Mouse (Mus musculus): ENCODE results near the gene Thrap3. TPM values are rescaled to one million over a fixed set of nuclear protein-coding genes. Genes with fewer than 3 reads are reported as not detected.

Gene Thrap3
- polyA plus RNA-seq, 1 experiment from 2014 or later: 98.1 TPM

DNA sequence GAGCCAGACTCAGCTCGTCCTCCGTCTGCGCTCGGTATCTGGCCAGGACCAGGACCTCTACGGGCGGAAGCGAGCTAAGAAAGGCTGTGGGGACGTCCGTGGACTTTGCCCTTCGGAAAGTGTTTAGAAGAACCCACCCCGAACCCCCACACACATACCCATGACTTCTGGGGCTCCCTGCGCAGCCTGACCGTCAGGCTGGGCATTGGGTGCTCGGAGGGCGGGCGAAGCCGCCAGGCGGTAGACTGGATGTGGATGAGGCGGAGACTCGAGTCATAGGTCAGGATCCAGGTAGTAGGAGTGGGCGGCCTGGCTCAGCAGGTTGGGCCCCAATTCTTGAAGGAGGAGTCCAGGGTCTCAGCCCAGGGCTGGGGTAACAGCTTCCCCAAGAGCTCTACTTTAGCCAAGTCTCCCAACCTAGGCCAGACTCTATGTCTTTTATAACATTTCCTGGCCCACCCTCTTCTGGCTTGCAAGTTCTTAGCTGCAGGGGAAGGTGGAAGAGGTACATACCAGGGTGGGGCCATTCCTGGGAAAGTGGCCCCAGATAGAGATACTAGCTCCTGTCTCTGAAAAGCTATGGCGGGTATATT, 39.4 kb downstream of the Thrap3 start, which contains the start of gene Sh3d21:
Sh3d21 (minus strand) TSS at position 425 of the 593 bp plus-strand sequence.
- no peak for DNase-seq
- peak; percentile 55 for ATAC-seq (ENCODE audit: low read depth)
- peak within 1 kb of the TSS; percentile 66 for H3K27ac ChIP-seq

DNA sequence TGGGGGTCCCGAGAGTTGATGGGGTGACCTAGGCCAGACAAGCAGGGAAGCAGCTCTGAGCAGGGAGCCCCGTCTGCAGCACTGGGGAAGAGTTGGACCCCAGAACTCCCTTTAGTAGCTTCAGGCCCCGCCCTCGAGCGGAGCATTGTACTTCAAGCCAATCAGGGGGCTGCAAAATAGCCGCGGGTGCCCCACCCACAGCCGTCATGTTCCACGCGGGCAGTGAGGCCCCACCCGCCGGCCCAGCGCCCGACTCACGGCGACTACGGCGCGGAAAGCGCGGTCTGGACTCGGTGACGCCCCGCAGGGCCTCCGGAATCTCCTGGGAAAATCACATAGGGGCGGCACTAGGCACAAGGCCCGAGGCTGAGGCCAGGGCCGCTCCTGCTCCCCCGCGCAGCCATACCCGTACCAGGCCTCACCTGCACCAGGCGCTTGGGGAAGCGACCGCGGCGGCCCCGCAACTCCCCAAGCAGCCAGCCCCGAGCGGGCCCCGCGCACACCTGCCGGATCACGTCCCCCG, 40.0 kb downstream of the Thrap3 start:
- Histone ChIP-seq H3K9me3 (replicated peaks) (no peaks in the 10 kb centered on the region), H3K9ac (peak overlapping the region; percentile 81), H3K4me2 (peak overlapping the region; percentile 97), H3K27ac (peak overlapping the region; percentile 66), H3K36me3 (peaks cover 27% of the 10 kb centered on the region), H3K27me3 (no peaks in the 10 kb centered on the region), H3K4me1 (replicated peaks) (peaks cover 40% of the 10 kb centered on the region), H3K4me3 (replicated peaks) (peak overlapping the region; percentile 67)
- DNase-seq: peak; percentile 73
- whole genome bisulfite sequencing (ENCODE audit: insufficient replicate concordance): 1% methylated on average over 44 of the region's 44 CpGs
- ATAC-seq (ENCODE audit: low read depth): peak; percentile 83

More for the DNA sequence above, 39.4 kb downstream of the Thrap3 start, which contains the start of gene Sh3d21:
- Histone ChIP-seq H3K4me2 (peak within 1 kb of the TSS; percentile 97), H3K4me1 (replicated peaks) (peaks cover 37% of the 10 kb centered on the region), H3K9ac (peak within 1 kb of the TSS; percentile 81), H3K4me3 (replicated peaks) (peak within 1 kb of the TSS; percentile 67), H3K36me3 (peaks cover 32% of the 10 kb centered on the region), H3K9me3 (replicated peaks) (no peaks in the 10 kb centered on the region), H3K27me3 (no peaks in the 10 kb centered on the region)
- WGBS (ENCODE audit: insufficient replicate concordance): 6% methylated on average over 22 of the region's 22 CpGs

DNA sequence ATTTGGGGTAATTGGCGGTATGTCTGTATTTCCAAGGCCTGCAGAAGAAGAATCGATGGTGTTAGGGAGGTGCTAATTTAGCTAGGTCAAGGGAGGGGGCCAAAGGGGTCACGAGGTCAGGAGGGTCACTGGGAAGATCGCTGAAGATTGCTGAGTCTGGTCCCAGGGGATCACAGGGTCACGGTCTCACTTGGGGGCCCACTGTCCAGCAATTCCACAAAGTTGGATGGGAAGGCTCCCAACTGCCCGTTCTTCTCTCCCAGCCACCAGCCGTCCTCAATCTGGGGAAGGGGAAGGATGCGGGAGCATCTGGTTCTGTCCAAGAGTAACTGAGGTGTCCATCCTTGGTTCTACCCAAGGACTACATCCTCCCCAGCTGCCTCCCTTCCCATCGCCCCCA, 40.6 kb downstream of the Thrap3 start:
- H3K4me1 ChIP-seq (replicated peaks): peaks cover 37% of the 10 kb centered on the region
- 63% methylated on average over 9 of the region's 9 CpGs for WGBS (ENCODE audit: insufficient replicate concordance)
- H3K9me3 ChIP-seq (replicated peaks): no peaks in the 10 kb centered on the region
- H3K27me3 ChIP-seq: no peaks in the 10 kb centered on the region
- H3K4me3 ChIP-seq (replicated peaks): peak overlapping the region; percentile 67; the same call in 1 of the 2 replicates
- peak overlapping the region; percentile 97 for H3K4me2 ChIP-seq
- peaks cover 21% of the 10 kb centered on the region for H3K36me3 ChIP-seq
- DNase-seq (no peak), ATAC-seq (ENCODE audit: low read depth) (no peak)
- no peak overlapping the region for H3K27ac ChIP-seq
- H3K9ac ChIP-seq: 0 out of 2 replicates have a peak overlapping the region, but pooled peaks have one; percentile 81

DNA sequence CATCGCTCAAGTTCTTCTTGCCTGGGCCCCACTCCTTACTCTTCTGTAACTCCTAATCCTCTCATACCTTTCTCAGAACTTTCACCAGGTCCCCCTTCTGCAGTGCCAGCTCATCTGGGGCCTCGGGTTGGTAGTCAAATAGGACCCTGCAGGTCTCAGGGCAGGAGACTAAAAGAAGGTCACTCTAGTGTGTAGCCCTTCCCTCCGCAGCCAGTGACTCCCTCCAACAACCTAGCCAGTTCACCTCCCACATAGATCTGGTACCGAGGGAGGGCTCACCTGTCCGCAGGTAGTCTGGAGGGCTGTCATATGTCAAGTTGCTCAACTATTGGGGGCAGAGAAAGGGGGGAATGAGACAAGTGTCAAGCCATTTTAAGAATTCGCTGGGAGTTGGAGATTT, 41.1 kb downstream of the Thrap3 start:
- H3K27me3 ChIP-seq: no peaks in the 10 kb centered on the region
- ATAC-seq (ENCODE audit: low read depth) (no peak), DNase-seq (no peak)
- no peaks in the 10 kb centered on the region for H3K9me3 ChIP-seq (replicated peaks)
- no peak overlapping the region for H3K9ac ChIP-seq
- peaks cover 32% of the 10 kb centered on the region for H3K4me1 ChIP-seq (replicated peaks)
- peaks cover 15% of the 10 kb centered on the region for H3K36me3 ChIP-seq
- H3K4me2 ChIP-seq: no peak overlapping the region
- no peak overlapping the region for H3K27ac ChIP-seq
- 79% methylated on average over 6 of the region's 6 CpGs for WGBS (ENCODE audit: insufficient replicate concordance)
- no peak overlapping the region for H3K4me3 ChIP-seq (replicated peaks)

DNA sequence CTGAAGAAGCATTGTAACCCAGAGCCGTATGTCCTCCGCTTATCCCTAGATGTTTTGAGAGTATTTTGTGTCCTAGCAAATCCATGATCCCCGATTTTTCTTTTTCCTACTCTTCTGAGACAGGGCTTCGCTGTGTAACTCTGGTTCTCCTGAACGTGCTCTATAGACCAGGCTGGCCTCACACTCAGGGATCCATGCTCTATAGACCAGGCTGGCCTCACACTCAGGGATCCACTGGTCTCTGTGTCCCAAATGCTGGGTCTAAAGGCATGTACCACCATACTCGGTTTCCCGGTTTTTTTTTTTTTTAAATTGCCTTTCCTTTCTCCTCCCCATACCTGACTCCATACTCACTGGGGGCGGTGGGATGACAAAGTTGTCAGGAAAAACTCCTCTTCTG, 41.6 kb downstream of the Thrap3 start:
- no peak overlapping the region for H3K27ac ChIP-seq
- 83% methylated on average over 8 of the region's 8 CpGs for WGBS (ENCODE audit: insufficient replicate concordance)
- H3K4me3 ChIP-seq (replicated peaks): no peak overlapping the region
- no peaks in the 10 kb centered on the region for H3K27me3 ChIP-seq
- H3K36me3 ChIP-seq: peaks cover 11% of the 10 kb centered on the region
- no peaks in the 10 kb centered on the region for H3K9me3 ChIP-seq (replicated peaks)
- H3K4me1 ChIP-seq (replicated peaks): peaks cover 30% of the 10 kb centered on the region
- DNase-seq: no peak
- no peak for ATAC-seq (ENCODE audit: low read depth)
- no peak overlapping the region for H3K9ac ChIP-seq
- no peak overlapping the region for H3K4me2 ChIP-seq

DNA sequence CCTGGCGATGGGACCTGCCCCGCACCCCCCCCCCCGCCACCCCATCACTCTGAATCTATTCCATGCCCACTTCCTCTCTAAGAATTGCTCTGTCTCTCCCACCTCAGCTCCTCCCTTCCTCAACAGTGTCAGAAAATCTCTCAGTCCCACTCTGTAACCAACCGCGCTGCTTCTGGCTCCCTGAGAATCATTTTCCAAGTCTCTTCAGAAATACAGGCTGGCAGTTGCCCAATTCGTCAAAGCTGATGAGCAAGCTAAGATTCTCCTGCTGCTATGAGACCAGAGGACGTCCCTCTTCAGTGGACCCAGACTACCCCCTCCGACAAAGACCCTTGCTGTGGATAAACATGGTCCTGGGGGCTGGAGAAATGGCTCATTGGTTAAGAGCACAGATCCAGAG, 43.1 kb downstream of the Thrap3 start:
- H3K9ac ChIP-seq: no peak overlapping the region
- H3K9me3 ChIP-seq (replicated peaks): no peaks in the 10 kb centered on the region
- 63% methylated on average over 8 of the region's 8 CpGs for WGBS (ENCODE audit: insufficient replicate concordance)
- no peak for ATAC-seq (ENCODE audit: low read depth)
- no peak overlapping the region for H3K4me2 ChIP-seq
- H3K36me3 ChIP-seq: no peaks in the 10 kb centered on the region
- no peak for DNase-seq
- H3K4me3 ChIP-seq (replicated peaks): no peak overlapping the region
- peaks cover 39% of the 10 kb centered on the region for H3K4me1 ChIP-seq (replicated peaks)
- H3K27me3 ChIP-seq: no peaks in the 10 kb centered on the region
- no peak overlapping the region for H3K27ac ChIP-seq

DNA sequence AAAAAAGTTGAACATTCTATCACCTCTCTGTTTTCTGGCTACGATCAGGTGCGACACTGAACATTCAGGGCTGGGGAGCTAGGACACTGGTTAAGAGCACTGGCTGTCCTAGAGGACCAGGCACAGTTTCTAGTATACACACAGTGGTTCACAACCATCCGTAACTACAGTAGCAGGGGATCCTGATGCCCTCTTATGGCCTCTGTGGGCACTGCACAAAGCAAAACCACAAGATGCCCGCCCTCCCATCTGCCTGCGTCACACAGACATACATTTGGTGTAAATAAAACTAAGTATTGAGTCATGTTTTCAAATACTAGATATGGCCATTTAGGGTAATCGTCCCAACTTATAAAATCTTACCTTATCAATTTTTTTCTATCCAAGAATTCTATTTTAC, 45.0 kb downstream of the Thrap3 start:
- DNase-seq (no peak), ATAC-seq (ENCODE audit: low read depth) (no peak)
- H3K36me3 ChIP-seq: no peaks in the 10 kb centered on the region
- H3K9me3 ChIP-seq (replicated peaks): no peaks in the 10 kb centered on the region
- H3K4me3 ChIP-seq (replicated peaks): no peak overlapping the region
- 80% methylated on average over 6 of the region's 6 CpGs for WGBS (ENCODE audit: insufficient replicate concordance)
- peaks cover 25% of the 10 kb centered on the region for H3K4me1 ChIP-seq (replicated peaks)
- no peak overlapping the region for H3K27ac ChIP-seq
- no peak overlapping the region for H3K9ac ChIP-seq
- no peak overlapping the region for H3K4me2 ChIP-seq
- H3K27me3 ChIP-seq: no peaks in the 10 kb centered on the region

DNA sequence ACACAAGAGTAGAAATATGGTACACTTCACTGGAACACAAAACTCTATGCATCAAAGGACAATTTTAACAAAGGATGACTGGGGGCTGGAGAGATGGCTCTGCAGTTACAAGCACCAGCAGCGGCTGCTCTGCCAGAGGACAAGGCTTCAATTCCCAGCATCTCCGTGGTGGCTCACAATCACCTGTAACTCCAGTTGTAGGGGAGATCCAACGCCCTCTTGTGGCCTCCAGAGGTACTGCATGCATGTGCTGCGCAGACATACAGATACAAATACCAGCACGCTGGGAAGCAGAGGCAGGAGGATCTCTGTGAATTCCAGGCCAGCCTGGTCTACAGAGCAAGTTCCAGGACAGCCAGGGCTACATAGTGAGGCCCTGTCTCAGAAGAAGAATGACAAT, 45.9 kb downstream of the Thrap3 start:
- Histone ChIP-seq H3K4me3 (replicated peaks) (no peak overlapping the region), H3K27me3 (peaks cover 3% of the 10 kb centered on the region; the same call in 1 of the 2 replicates), H3K4me1 (replicated peaks) (peaks cover 18% of the 10 kb centered on the region), H3K9ac (no peak overlapping the region), H3K9me3 (replicated peaks) (no peaks in the 10 kb centered on the region), H3K36me3 (no peaks in the 10 kb centered on the region), H3K27ac (peak overlapping the region; percentile 76; the same call in 1 of the 2 replicates), H3K4me2 (no peak overlapping the region)
- no peak for ATAC-seq (ENCODE audit: low read depth)
- WGBS (ENCODE audit: insufficient replicate concordance): 52% methylated on average over 5 of the region's 5 CpGs
- no peak for DNase-seq

DNA sequence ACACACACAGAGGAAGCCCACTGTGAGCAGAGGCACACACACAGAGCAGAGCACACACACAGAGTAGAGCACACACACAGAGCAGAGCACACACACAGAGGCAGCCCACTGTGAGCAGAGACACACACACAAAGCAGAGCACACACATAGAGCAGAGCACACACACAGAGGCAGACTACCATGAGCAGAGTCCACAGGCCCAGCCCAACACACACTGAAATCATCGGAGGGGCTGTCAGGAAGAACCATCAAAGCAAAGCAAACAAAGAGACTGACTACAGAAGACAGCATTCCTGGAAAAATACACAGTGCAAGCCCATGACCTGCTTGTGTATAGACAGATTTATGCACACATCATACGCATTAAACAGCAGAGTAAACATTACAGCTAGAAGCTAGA, 46.7 kb downstream of the Thrap3 start:
- ATAC-seq (ENCODE audit: low read depth) (peak; percentile 62), DNase-seq (no peak)
- peak overlapping the region; percentile 76 for H3K27ac ChIP-seq
- no peak overlapping the region for H3K4me2 ChIP-seq
- H3K27me3 ChIP-seq: peaks cover 9% of the 10 kb centered on the region; the same call in 1 of the 2 replicates
- H3K4me1 ChIP-seq (replicated peaks): peaks cover 18% of the 10 kb centered on the region
- no peaks in the 10 kb centered on the region for H3K36me3 ChIP-seq
- no peaks in the 10 kb centered on the region for H3K9me3 ChIP-seq (replicated peaks)
- 54% methylated on average over 2 of the region's 2 CpGs for WGBS (ENCODE audit: insufficient replicate concordance)
- no peak overlapping the region for H3K4me3 ChIP-seq (replicated peaks)
- no peak overlapping the region for H3K9ac ChIP-seq

DNA sequence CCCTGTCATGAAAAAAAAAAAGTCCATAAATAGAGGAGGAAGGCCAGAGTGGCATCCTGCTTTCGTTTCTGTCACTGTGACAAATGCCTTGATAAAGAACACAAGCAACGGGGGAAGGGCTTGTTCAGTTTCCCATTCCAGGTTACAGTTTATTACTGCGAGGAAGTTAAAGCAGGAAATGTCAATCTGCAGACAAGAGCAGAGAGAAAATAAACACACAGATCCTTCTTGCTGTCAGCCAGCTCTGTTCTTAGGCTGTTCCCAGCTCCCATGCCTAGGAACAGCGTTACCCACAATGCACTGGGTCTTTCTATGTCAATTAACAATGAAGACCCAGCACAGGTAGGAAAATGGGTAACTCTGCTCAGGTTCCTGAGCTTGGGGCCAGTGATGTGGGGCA, 47.4 kb downstream of the Thrap3 start:
- DNase-seq (no peak), ATAC-seq (ENCODE audit: low read depth) (no peak)
- Histone ChIP-seq H3K27me3 (peaks cover 14% of the 10 kb centered on the region), H3K27ac (peak overlapping the region; percentile 76), H3K9me3 (replicated peaks) (no peaks in the 10 kb centered on the region), H3K4me3 (replicated peaks) (no peak overlapping the region), H3K4me2 (no peak overlapping the region), H3K4me1 (replicated peaks) (peaks cover 21% of the 10 kb centered on the region), H3K9ac (no peak overlapping the region), H3K36me3 (no peaks in the 10 kb centered on the region)
- WGBS (ENCODE audit: insufficient replicate concordance): 9% methylated on average over 4 of the region's 4 CpGs

DNA sequence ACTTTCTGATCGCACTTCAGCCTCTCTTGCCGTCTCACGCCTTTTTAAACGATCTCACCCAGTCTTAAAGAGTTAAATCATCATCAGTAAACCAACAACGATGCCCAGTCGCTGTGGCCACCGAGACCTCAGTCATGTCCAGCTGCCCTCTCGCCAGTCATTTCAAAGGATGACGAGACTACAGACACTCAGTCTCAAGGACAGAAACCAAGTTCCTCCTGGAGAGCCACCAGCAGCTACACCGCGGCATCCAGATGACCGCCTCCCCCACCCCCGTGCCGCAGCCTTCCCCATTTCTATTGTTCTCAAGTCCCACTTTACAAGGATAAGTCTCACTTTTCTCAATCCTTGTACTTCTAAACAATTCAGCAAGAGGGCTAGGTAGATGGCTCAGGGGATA, 49.7 kb downstream of the Thrap3 start:
- Histone ChIP-seq H3K9ac (no peak overlapping the region), H3K4me2 (no peak overlapping the region), H3K4me1 (replicated peaks) (peaks cover 35% of the 10 kb centered on the region), H3K4me3 (replicated peaks) (no peak overlapping the region), H3K9me3 (replicated peaks) (no peaks in the 10 kb centered on the region), H3K36me3 (no peaks in the 10 kb centered on the region), H3K27me3 (peaks cover 37% of the 10 kb centered on the region), H3K27ac (no peak overlapping the region)
- 33% methylated on average over 14 of the region's 14 CpGs for WGBS (ENCODE audit: insufficient replicate concordance)
- no peak for ATAC-seq (ENCODE audit: low read depth)
- no peak for DNase-seq

Data from liver, embryonic 13.5 days (tissue).